Mouse (Mus musculus) right cerebral cortex, postnatal 10 days (tissue): ENCODE results near the gene Tmem9b.

Experiments
- DNase-seq, 2 experiments: peaks; one replicate each; pipeline ENCODE4 v3.0.0; 2021; ENCODE audit warnings: low spot score in 2 of 2

Tmem9b gene

GRCm38 (mm10) chr7:109752008-109752925 is at the start of gene Tmem9b:
TSS of gene Tmem9b (minus strand) at chr7:109752875.
- DNase-seq, result peak; percentile 88 to 89

- no peak for DNase-seq
Observed at GRCm38 (mm10) chr7:109800626-109801025, 48.0 kb upstream of the Tmem9b start.

GRCm38 (mm10) chr7:109799168-109799567 is 46.5 kb upstream of the Tmem9b start:
- DNase-seq, result no peak

- DNase-seq, result no peak
Observed at GRCm38 (mm10) chr7:109795564-109795963, 42.9 kb upstream of the Tmem9b start.

GRCm38 (mm10) chr7:109794556-109794955 is 41.9 kb upstream of the Tmem9b start:
- no peak for DNase-seq

GRCm38 (mm10) chr7:109792759-109793158 is 40.1 kb upstream of the Tmem9b start:
- peak in 1 of 2 experiments; percentile 56 for DNase-seq

GRCm38 (mm10) chr7:109790818-109791217 is 38.1 kb upstream of the Tmem9b start:
- DNase-seq, result no peak

GRCm38 (mm10) chr7:109787860-109788259 is 35.2 kb upstream of the Tmem9b start:
- no peak for DNase-seq

GRCm38 (mm10) chr7:109783281-109783680 is 30.6 kb upstream of the Tmem9b start:
- peak; percentile 40 to 42 for DNase-seq

GRCm38 (mm10) chr7:109781470-109782203 is 29.0 kb upstream of the Tmem9b start, which contains the start of gene Nrip3:
TSS of gene Nrip3 (minus strand) at chr7:109782025.
- DNase-seq, result peak; percentile 91 to 92

- DNase-seq, result no peak
Observed at GRCm38 (mm10) chr7:109781087-109781469, 28.4 kb upstream of the Tmem9b start.

- DNase-seq, result no peak
Observed at GRCm38 (mm10) chr7:109772251-109772650, 19.6 kb upstream of the Tmem9b start.

- no peak for DNase-seq
Observed at GRCm38 (mm10) chr7:109768699-109769383, 16.2 kb upstream of the Tmem9b start.

GRCm38 (mm10) chr7:109767575-109768350 is 15.1 kb upstream of the Tmem9b start:
- no peak for DNase-seq

- DNase-seq, result no peak
Observed at GRCm38 (mm10) chr7:109764009-109764408, 11.3 kb upstream of the Tmem9b start.

GRCm38 (mm10) chr7:109756291-109756690 is 3.6 kb upstream of the Tmem9b start:
- no peak for DNase-seq

- DNase-seq, result no peak
Observed at GRCm38 (mm10) chr7:109754034-109754433, 1.4 kb upstream of the Tmem9b start.

GRCm38 (mm10) chr7:109751427-109752007 is 1.2 kb downstream of the Tmem9b start:
- no peak for DNase-seq

- DNase-seq, result no peak
Observed at GRCm38 (mm10) chr7:109747747-109748146, 4.9 kb downstream of the Tmem9b start.

GRCm38 (mm10) chr7:109741703-109742102 is 11.0 kb downstream of the Tmem9b start:
- DNase-seq, result no peak

GRCm38 (mm10) chr7:109741060-109741459 is 11.6 kb downstream of the Tmem9b start:
- no peak for DNase-seq
